Mouse (Mus musculus): ENCODE measurements at regions not wholly inside any gene's neighbourhood (a gene's known extent, or its start where the extent isn't known, plus 50 kb on each side); places are given as distances from the start of the nearest gene placed in this dataset.

- no peak for TF ChIP-seq POLR2A (IDR thresholded peaks at IDR 0.05; ENCODE audit: insufficient read depth, low read depth, low read length)
- no peak for TF ChIP-seq CTCF (IDR thresholded peaks at IDR 0.05; ENCODE audit: insufficient read depth, low read depth, low read length)
These were observed 169.2 kb upstream of the Jade1 start for GRCm38 (mm10) chr3:41386299-41386698.
